Mouse (Mus musculus) liver, embryonic 14 days (tissue): ENCODE data around the gene Adk. TPM values are rescaled to one million over a fixed set of nuclear protein-coding genes. Genes with fewer than 3 reads are reported as not detected.

Experiments used
- polyA plus RNA-seq: library from polyadenylated mRNA; depleted of rRNA; stranded (reverse); fragments of >200 nt; gene quantifications from 2 replicates; pipeline ENCODE4 v1.2.3, GENCODE M21; 2012; rRNA removed

The Adk gene
- polyA plus RNA-seq = 56.1 and 69.6 TPM in 2 replicates

GRCm38 (mm10) chr14:21052112-21052780 is at the start of gene Adk, which contains the start of gene Ap3m1:
TSS of gene Adk (plus strand) at chr14:21052574.
TSS of gene Ap3m1 (minus strand) at chr14:21052508.

DNA sequence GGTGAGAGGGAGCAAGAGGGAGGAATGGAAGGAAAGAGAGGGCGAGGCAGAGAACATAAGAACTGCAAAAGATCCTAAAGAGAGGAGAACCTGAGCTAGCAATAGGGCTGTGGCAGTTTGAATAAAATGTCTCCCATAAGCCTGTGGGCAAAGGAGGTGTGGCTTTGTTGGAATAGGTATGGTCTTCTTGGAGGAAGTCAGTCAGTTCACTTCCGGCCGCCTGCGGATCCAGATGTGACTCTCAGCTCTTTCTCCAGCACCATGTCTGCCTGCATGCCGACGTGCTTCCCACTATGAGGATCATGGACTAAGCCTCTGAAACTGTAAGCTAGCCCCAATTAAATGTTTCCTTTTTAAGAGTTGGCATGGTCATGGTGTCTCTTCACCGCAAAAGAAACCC is 428.9 kb downstream of the Adk start, which contains the start of gene Kat6b:
TSS of gene Kat6b (plus strand) at position 204 of the 400 bp plus-strand sequence.

Other genes with a start within 250 kb of the Adk start
- gene Plau, start 215.9 kb upstream of the Adk start, polyA plus RNA-seq = 1.3 TPM in 2 replicates
- 16.5 and 18.4 TPM in 2 replicates for gene Vcl, start 123.2 kb upstream of the Adk start, polyA plus RNA-seq
- 22.4 and 27.4 TPM in 2 replicates for gene Ap3m1, start 66 bp upstream of the Adk start, polyA plus RNA-seq